28 mouse cellular contexts compared by ENCODE assay signal in genomic region chr16:44611525-44611924, GRCm38 (mm10). TPM values are rescaled to one million over a fixed set of nuclear protein-coding genes. Genes with fewer than 3 reads are reported as not detected.
DNase-seq lines count a peak whose midpoint lies in the region; ATAC-seq and TF ChIP-seq lines count a peak whose summit lies in the region.
"Had no signal": no experiment of that assay in that cellular context is flagged by ENCODE, and none has a peak within 500 bp of the region (broad histone marks: within the 10 kb centered on the region; RNA-seq: fewer than 3 reads in every experiment).

No protein-coding gene starts in this region.

- WGBS in limb, embryonic 10.5 days: 87% methylated on average over 6 of the region's 6 CpGs
- 61% methylated on average over 6 of the region's 6 CpGs for WGBS in limb, embryonic 14.5 days

- ATAC-seq in cerebellum, adult (ENCODE audit: insufficient number of reproducible peaks, low FRiP score, low TSS enrichment): no peak
- ATAC-seq in limb, embryonic 14.5 days (ENCODE audit: low FRiP score, low read depth): no peak
- ATAC-seq: forebrain, embryonic 14.5 days; forebrain, postnatal 0 days; hindbrain, embryonic 16.5 days; intestine, embryonic 16.5 days; Patski had no signal

- DNase-seq in cerebellum, adult 8-10 months: peak; percentile 29
- DNase-seq in heart, adult 11 months: peak; percentile 9
- DNase-seq in heart, adult 9 months (ENCODE audit: low spot score in 2 of 2): no peak
- no peak for DNase-seq in limb, embryonic 10.5 days (ENCODE audit: low spot score)
- no peak for DNase-seq in limb, embryonic 14.5 days (ENCODE audit: low spot score)
- no peak for DNase-seq in lung, postnatal 36 days
- no peak for DNase-seq in spleen, postnatal 36 days (ENCODE audit: low spot score in 2 of 2)
- DNase-seq: adrenal gland, postnatal 10 days; adrenal gland, postnatal 36 days; B cell, adult 2 months; forebrain, postnatal 0 days; gastrocnemius, postnatal 10 days; gastrocnemius, postnatal 36 days; heart, postnatal 10 days; heart, postnatal 36 days had no signal

- no peaks in the 10 kb centered on the region for H3K27me3 ChIP-seq in limb, embryonic 10.5 days (ENCODE audit: low read depth, poor library complexity, severe bottlenecking)
- H3K27me3 ChIP-seq in limb, embryonic 14.5 days (ENCODE audit: control insufficient read depth, insufficient read depth, low read length): no peaks in the 10 kb centered on the region
- H3K27me3 ChIP-seq: CH12.LX; embryonic facial prominence, embryonic 12.5 days; embryonic facial prominence, embryonic 15.5 days; heart, embryonic 12.5 days; heart, embryonic 15.5 days; hindbrain, embryonic 13.5 days had no signal

- H3K36me3 ChIP-seq in limb, embryonic 10.5 days: no peaks in the 10 kb centered on the region
- no peaks in the 10 kb centered on the region for H3K36me3 ChIP-seq in limb, embryonic 14.5 days (ENCODE audit: control insufficient read depth, insufficient read depth, low read length)
- H3K36me3 ChIP-seq: embryonic facial prominence, embryonic 12.5 days; embryonic facial prominence, embryonic 15.5 days; G1E; heart, embryonic 12.5 days; heart, embryonic 15.5 days; hindbrain, embryonic 10.5 days; hindbrain, embryonic 13.5 days had no signal

- peak overlapping the region; percentile 57; the same call in 1 of the 2 replicates for H3K27ac ChIP-seq in limb, embryonic 10.5 days
- H3K27ac ChIP-seq in limb, embryonic 14.5 days (replicated peaks; ENCODE audit: low read depth, low read length): 0 out of 2 replicates have a peak overlapping the region, but pooled peaks have one; percentile 8
- H3K27ac ChIP-seq: heart, embryonic 15.5 days; hindbrain, embryonic 10.5 days; hindbrain, embryonic 13.5 days had no signal

- H3K4me2 ChIP-seq in limb, embryonic 14.5 days (replicated peaks; ENCODE audit: low read depth, low read length, severe bottlenecking): no peak overlapping the region
- H3K4me2 ChIP-seq: embryonic facial prominence, embryonic 12.5 days; embryonic facial prominence, embryonic 15.5 days; heart, embryonic 12.5 days; heart, embryonic 15.5 days; hindbrain, embryonic 13.5 days had no signal

- TF ChIP-seq POLR2A in limb, embryonic 14.5 days (IDR thresholded peaks at IDR 0.05; ENCODE audit: borderline replicate concordance, extremely low read depth, insufficient read depth, insufficient read length): no peak

- no peaks in the 10 kb centered on the region for H3K9me3 ChIP-seq in limb, embryonic 10.5 days (replicated peaks)
- no peaks in the 10 kb centered on the region for H3K9me3 ChIP-seq in limb, embryonic 14.5 days (ENCODE audit: control insufficient read depth, low read length)
- H3K9me3 ChIP-seq: embryonic facial prominence, embryonic 12.5 days; embryonic facial prominence, embryonic 15.5 days; G1E; heart, embryonic 12.5 days; heart, embryonic 15.5 days; hindbrain, embryonic 10.5 days; hindbrain, embryonic 13.5 days had no signal

- no peak overlapping the region for H3K4me3 ChIP-seq in limb, embryonic 10.5 days
- H3K4me3 ChIP-seq in limb, embryonic 14.5 days (replicated peaks; ENCODE audit: low read length): no peak overlapping the region
- H3K4me3 ChIP-seq: embryonic facial prominence, embryonic 12.5 days; embryonic facial prominence, embryonic 15.5 days; heart, embryonic 12.5 days; heart, embryonic 15.5 days; hindbrain, embryonic 10.5 days; hindbrain, embryonic 13.5 days had no signal

- H3K4me1 ChIP-seq in limb, embryonic 10.5 days: peaks cover 46% of the 10 kb centered on the region
- peaks cover 47% of the 10 kb centered on the region for H3K4me1 ChIP-seq in limb, embryonic 14.5 days (ENCODE audit: control insufficient read depth, insufficient read depth, low read length)

- H3K9ac ChIP-seq in limb, embryonic 14.5 days (ENCODE audit: low read depth, low read length, severe bottlenecking): no peak overlapping the region
- H3K9ac ChIP-seq: embryonic facial prominence, embryonic 12.5 days; embryonic facial prominence, embryonic 15.5 days; forebrain, postnatal 0 days; heart, embryonic 12.5 days; heart, embryonic 15.5 days; hindbrain, embryonic 13.5 days had no signal

RNA-seq across cellular contexts. Expression of gene Boc, which starts 52.8 kb away (rescaled TPM):
- polyA plus RNA-seq in limb, embryonic 10.5 days (2016; fragmentation: Nextera tagmentation; extraction: Ambion mirVana): 20.0 and 38.3 TPM in 2 replicates
- 91.4 and 121 TPM in 2 replicates for polyA plus RNA-seq in limb, embryonic 14.5 days (2012; rRNA removed)
- polyA plus RNA-seq in limb, embryonic 14.5 days (2014; fragmentation: Nextera tagmentation; extraction: Ambion mirVana): 59.8 and 72.3 TPM in 2 replicates
- polyA plus RNA-seq: G1E had no signal

Comparison
In these comparisons a context has a peak if more than half of its experiments do, and no peak if none do; other contexts are left out.
1. DNase-seq: peak in cerebellum, adult 8-10 months (single experiment) and heart, adult 11 months (single experiment); none in heart, adult 9 months (0 of 2), limb, embryonic 10.5 days (single experiment), limb, embryonic 14.5 days (single experiment), lung, postnatal 36 days (single experiment) and spleen, postnatal 36 days (0 of 2).